Mouse (Mus musculus): ENCODE results near the gene Gm3402. TPM values are rescaled to one million over a fixed set of nuclear protein-coding genes. Genes with fewer than 3 reads are reported as not detected.

Gene Gm3402
- not detected for total RNA-seq (2023)

DNA sequence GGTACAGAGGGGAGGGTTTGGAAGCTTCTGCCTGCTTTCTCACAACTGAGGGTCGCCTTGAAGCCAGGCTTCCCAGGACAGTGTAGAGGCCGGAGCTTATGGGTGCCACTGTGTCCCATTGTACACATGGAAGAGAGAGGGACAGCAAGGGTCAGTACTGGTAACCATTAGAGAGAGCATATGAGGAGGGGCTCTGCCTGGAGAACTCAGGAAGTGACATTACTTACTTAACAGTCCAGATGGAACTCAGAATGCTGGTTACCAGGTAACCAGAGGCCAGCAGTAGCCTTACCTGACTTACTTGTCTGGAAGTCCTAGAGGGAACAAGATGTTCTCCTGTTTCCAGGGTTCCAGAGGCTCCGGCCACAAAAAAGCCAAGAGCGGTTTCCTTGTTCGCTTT is at the start of gene Gm3402:
TSS of gene Gm3402 (plus strand) at position 301 of the 400 bp plus-strand sequence.

DNA sequence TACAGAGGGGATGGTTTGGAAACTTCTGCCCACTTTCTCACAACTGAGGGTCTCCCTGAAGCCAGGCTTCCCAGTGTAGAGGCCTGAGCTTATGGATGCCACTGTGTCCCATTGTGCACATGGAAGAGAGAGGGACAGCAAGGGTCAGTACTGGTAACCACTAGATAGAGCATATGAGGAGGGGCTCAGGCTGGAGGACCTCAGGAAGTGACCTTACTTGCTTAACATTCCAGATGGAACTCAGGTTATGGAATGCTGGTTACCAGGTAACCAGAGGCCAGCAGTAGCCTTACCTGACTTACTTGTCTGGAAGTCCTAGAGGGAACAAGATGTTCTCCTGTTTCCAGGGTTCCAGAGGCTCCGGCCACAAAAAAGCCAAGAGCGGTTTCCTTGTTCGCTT is 32.3 kb upstream of the Gm3402 start, which contains the start of gene Gm6408:
TSS of gene Gm6408 (plus strand) at position 301 of the 400 bp plus-strand sequence.

DNA sequence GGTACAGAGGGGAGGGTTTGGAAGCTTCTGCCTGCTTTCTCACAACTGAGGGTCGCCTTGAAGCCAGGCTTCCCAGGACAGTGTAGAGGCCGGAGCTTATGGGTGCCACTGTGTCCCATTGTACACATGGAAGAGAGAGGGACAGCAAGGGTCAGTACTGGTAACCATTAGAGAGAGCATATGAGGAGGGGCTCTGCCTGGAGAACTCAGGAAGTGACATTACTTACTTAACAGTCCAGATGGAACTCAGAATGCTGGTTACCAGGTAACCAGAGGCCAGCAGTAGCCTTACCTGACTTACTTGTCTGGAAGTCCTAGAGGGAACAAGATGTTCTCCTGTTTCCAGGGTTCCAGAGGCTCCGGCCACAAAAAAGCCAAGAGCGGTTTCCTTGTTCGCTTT is 22.9 kb upstream of the Gm3402 start, which contains the start of gene Gm6370:
TSS of gene Gm6370 (plus strand) at position 301 of the 400 bp plus-strand sequence.

DNA sequence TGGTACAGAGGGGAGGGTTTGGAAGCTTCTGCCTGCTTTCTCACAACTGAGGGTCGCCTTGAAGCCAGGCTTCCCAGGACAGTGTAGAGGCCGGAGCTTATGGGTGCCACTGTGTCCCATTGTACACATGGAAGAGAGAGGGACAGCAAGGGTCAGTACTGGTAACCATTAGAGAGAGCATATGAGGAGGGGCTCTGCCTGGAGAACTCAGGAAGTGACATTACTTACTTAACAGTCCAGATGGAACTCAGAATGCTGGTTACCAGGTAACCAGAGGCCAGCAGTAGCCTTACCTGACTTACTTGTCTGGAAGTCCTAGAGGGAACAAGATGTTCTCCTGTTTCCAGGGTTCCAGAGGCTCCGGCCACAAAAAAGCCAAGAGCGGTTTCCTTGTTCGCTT is 11.8 kb upstream of the Gm3402 start, which contains the start of gene 4930449I24Rik:
TSS of gene 4930449I24Rik (plus strand) at position 301 of the 400 bp plus-strand sequence.

DNA sequence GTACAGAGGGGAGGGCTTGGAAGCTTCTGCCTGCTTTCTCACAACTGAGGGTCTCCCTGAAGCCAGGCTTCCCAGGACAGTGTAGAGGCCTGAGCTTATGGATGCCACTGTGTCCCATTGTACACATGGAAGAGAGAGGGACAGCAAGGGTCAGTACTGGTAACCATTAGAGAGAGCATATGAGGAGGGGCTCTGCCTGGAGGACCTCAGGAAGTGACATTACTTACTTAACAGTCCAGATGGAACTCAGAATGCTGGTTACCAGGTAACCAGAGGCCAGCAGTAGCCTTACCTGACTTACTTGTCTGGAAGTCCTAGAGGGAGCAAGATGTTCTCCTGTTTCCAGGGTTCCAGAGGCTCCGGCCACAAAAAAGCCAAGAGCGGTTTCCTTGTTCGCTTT is 11.6 kb downstream of the Gm3402 start, which contains the start of gene Gm3404:
TSS of gene Gm3404 (plus strand) at position 301 of the 400 bp plus-strand sequence.

DNA sequence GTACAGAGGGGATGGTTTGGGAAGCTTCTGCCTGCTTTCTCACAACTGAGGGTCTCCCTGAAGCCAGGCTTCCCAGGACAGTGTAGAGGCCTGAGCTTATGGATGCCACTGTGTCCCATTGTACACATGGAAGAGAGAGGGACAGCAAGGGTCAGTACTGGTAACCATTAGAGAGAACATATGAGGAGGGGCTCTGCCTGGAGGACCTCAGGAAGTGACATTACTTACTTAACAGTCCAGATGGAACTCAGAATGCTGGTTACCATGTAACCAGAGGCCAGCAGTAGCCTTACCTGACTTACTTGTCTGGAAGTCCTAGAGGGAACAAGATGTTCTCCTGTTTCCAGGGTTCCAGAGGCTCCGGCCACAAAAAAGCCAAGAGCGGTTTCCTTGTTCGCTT is 23.4 kb downstream of the Gm3402 start, which contains the start of gene Gm3409:
TSS of gene Gm3409 (plus strand) at position 301 of the 400 bp plus-strand sequence.

DNA sequence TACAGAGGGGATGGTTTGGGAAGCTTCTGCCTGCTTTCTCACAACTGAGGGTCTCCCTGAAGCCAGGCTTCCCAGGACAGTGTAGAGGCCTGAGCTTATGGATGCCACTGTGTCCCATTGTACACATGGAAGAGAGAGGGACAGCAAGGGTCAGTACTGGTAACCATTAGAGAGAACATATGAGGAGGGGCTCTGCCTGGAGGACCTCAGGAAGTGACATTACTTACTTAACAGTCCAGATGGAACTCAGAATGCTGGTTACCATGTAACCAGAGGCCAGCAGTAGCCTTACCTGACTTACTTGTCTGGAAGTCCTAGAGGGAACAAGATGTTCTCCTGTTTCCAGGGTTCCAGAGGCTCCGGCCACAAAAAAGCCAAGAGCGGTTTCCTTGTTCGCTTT is 41.9 kb downstream of the Gm3402 start, which contains the start of gene Gm3415:
TSS of gene Gm3415 (plus strand) at position 301 of the 400 bp plus-strand sequence.

Other genes starting within 250 kb of the Gm3402 start
- not detected for gene Wasf3, start 129.1 kb upstream of the Gm3402 start, total RNA-seq (2023)
- not detected for gene Gm6408, start 32.2 kb upstream of the Gm3402 start, total RNA-seq (2023)
- not detected for gene Gm6370, start 22.8 kb upstream of the Gm3402 start, total RNA-seq (2023)
- gene 4930449I24Rik, start 11.7 kb upstream of the Gm3402 start, total RNA-seq (2023) = not detected
- not detected for gene Gm3404, start 11.7 kb downstream of the Gm3402 start, total RNA-seq (2023)
- not detected for gene Gm3409, start 23.5 kb downstream of the Gm3402 start, total RNA-seq (2023)
- gene Gm3415, start 42.0 kb downstream of the Gm3402 start, total RNA-seq (2023) = not detected
- not detected for gene Gpr12, start 71.1 kb downstream of the Gm3402 start, total RNA-seq (2023)